Mouse (Mus musculus): ENCODE measurements at regions not wholly inside any gene's neighbourhood (a gene's known extent, or its start where the extent isn't known, plus 50 kb on each side); places are given as distances from the start of the nearest gene placed in this dataset.

DNA sequence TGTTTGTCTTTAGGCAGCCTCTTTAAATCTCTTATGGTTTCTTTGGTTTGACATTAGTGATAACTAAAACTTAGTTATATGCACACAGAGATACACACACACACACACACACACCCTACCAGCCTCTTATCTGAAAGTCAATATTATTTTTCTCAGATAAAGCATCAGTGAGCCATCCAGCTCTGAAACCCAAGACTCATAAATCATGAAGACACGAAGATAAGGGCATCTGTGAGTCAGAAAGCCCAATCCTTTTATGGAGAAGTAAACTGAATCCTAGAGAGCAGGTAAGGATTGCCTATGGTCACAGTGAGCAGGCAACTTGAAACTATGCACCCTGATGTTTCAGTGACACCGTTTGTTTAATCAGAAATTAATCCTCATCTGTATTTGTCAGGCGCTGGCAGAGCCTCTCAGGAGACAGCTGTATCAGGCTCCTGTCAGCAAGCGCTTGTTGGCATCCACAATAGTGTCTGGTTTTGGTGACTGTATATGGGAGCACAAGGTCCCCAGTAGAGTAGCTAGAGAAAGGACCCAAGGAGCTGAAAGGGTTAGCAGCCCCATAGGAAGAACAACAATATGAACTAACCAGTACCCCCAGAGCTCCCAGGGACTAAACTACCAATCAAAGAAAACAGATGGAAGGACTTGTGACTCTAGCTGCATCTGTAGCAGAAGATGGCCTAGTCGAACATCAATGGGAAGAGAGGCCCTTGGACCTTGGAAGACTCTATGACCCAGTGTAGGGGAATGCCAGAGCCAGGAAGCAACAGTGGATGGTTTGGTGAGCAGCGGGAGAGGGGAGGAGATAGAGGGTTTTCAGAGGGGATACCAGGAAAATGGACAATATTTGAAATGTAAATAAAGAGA is 207.3 kb upstream of the Ank start:
- no peak for DNase-seq (ENCODE audit: low read depth in 1 of 2, low spot score in 2 of 2)

DNA sequence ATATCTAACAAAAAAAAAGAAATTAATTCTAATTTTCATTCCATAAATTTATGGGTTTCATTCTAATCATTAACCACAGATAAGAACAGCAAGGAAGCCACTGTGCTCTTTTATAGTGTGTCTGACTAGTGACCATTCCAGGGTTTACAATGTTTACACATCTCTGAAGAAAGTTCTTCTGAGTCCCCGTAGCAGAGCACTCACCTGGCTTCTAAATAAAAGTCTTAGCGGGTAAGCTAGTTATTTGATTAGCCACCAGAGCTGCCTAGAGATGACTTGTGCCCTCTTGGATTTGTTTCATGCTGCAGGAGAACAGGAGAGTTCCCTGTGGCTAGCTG is 206.7 kb upstream of the Ank start:
- DNase-seq (ENCODE audit: low read depth in 1 of 2, low spot score in 2 of 2), result no peak

- DNase-seq (ENCODE audit: low read depth in 1 of 2, low spot score in 2 of 2), result no peak
Observed at GRCm38 (mm10) chr15:27270203-27270602, 196.3 kb upstream of the Ank start.

DNA sequence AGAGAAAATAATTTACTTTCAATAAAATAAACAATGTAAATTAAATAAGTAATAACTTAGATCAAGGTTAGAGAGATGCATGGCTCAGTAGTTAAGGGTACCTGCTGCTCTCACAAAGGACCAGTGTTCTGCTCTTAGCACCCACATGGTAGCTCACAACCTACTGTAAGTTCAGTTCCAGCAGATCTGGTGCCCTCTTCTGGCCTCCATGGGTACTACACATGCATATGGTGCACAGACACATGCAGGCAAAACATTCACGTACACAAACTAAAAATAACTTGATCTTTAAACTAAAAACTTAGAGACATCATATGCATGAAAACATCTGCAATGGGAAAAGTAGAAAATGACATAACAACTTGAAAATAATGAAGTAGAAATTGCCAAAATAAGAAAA is 184.2 kb upstream of the Ank start:
- no peak for DNase-seq (ENCODE audit: low read depth in 1 of 2, low spot score in 2 of 2)

- DNase-seq (ENCODE audit: low read depth in 1 of 2, low spot score in 2 of 2), result no peak
Observed at GRCm38 (mm10) chr15:27303856-27304255, 162.6 kb upstream of the Ank start.

DNA sequence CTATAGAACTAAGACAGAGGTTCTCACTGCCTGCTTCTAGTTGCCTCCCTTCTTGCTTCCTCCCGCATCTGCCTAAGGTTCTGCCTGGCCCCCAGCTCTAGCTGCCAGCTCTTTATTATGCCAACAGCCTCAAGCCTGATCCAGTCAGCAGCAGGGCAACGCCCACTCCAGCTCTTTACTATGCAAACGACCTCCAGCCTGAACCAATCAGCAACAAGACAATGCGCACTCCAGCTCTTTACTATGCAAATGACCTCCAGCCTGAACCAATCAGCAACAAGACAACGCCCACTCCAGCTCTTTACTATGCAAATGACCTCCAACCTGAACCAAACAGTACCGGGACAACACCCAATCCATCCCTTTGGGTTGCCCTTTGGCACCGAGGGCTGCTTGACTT is 162.2 kb upstream of the Ank start:
- DNase-seq (ENCODE audit: low read depth in 1 of 2, low spot score in 2 of 2), result no peak

- DNase-seq (ENCODE audit: low read depth in 1 of 2, low spot score in 2 of 2), result no peak
Observed at GRCm38 (mm10) chr15:27305035-27305434, 161.4 kb upstream of the Ank start.

- no peak for DNase-seq (ENCODE audit: low read depth in 1 of 2, low spot score in 2 of 2)
Observed at GRCm38 (mm10) chr15:27308639-27309038, 157.8 kb upstream of the Ank start.

- DNase-seq (ENCODE audit: low read depth in 1 of 2, low spot score in 2 of 2), result no peak
Observed at GRCm38 (mm10) chr15:27315964-27316745, 150.3 kb upstream of the Ank start.

DNA sequence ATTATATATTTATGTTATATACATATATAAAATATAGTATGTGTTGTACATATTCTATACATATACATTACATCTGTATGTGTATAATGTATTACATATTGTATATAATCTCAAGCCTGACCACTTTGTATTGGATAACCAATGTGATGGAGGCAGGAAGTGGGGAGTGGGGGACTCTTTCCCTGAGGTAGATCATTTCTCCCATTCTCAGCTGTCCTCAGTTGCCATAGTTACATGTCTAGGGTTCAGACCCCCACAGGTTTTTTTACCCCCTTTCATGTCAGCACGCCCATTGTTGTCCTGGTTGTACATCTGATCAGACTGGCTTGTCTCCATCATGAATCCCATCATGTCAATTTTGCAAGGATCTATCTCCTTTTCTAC is 149.7 kb upstream of the Ank start:
- no peak for DNase-seq (ENCODE audit: low read depth in 1 of 2, low spot score in 2 of 2)

DNA sequence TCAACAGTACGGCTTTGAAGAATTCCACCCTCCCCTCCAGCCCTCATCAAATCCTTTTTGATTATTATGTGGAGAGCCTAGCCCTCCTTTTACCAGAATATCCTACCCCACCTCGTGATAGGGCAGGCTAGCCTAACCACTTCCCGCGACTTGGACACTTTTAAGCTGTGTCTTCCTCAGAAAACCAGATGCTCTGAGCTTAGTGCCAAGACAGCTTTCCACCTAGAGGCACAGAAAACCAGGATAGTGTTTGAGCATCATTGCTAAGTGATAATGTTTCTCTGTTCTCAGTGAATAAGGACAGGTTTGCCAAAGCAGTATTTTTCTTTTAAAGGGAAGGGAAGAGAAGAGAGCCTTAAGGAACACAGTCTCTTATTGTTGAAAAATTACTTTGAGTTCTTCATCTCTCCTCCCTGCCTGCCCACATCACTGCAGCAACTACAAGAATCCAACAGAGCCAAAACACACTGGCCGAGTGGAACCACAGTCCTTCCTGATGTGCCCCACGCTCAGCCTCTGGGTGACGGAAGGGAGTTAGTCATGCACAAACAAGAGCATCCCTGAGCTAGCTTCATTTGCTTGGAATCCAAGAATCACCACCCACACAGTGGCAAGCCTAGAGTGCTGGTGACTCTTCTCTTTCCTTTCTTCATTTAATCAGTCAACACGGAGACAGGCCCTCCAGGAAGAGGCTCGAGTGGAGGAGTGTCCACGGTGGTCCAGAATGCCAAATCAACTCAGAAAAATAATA is 144.4 kb upstream of the Ank start:
- DNase-seq (ENCODE audit: low read depth in 1 of 2, low spot score in 2 of 2), result no peak

- peak in 1 of 2 experiments; percentile 9 for DNase-seq (ENCODE audit: low read depth in 1 of 2, low spot score in 2 of 2)
Observed at GRCm38 (mm10) chr15:27325847-27326548, 140.5 kb upstream of the Ank start.

DNA sequence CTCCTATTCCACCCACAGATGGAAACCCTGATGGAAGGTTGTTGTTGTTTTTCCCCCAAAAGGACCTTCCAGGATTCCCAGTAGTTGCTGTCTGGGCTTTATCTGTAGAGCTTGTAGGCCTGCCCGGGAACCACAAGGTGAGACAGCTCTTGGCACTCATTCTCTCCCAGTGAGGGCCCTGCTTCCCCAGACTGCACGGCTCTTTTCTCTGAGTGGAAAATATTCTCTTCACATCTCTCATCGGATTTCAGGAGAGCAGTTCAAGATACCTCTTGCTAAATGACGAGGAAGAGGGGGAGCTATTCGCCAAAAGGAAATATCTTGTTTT is 140.0 kb upstream of the Ank start:
- no peak for DNase-seq (ENCODE audit: low read depth in 1 of 2, low spot score in 2 of 2)

DNA sequence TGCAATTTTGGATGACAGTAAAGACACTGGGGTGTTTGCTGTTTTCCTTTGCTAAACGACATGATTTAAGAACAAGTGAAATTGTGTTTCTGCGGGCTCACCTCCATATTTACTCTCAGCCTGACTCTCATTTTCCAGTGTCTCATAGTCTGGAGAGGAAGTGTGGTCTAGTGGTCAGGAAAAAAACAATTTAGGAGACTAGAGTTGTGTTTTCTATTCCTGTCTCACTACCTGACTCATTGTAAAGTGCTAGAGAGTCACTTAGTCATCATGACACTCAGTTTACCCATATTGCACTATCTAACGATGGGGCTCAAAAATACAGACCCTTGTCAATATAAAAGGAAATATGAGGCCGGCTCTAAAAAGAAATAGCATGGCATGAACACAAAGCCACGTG is 138.7 kb upstream of the Ank start:
- no peak for DNase-seq (ENCODE audit: low read depth in 1 of 2, low spot score in 2 of 2)

GRCm38 (mm10) chr15:27328441-27328840 is 138.0 kb upstream of the Ank start:
- no peak for DNase-seq (ENCODE audit: low read depth in 1 of 2, low spot score in 2 of 2)

GRCm38 (mm10) chr15:27340070-27340469 is 126.4 kb upstream of the Ank start:
- no peak for DNase-seq (ENCODE audit: low read depth in 1 of 2, low spot score in 2 of 2)

- DNase-seq (ENCODE audit: low read depth in 1 of 2, low spot score in 2 of 2), result no peak
Observed at GRCm38 (mm10) chr15:27341518-27341976, 124.9 kb upstream of the Ank start.

DNA sequence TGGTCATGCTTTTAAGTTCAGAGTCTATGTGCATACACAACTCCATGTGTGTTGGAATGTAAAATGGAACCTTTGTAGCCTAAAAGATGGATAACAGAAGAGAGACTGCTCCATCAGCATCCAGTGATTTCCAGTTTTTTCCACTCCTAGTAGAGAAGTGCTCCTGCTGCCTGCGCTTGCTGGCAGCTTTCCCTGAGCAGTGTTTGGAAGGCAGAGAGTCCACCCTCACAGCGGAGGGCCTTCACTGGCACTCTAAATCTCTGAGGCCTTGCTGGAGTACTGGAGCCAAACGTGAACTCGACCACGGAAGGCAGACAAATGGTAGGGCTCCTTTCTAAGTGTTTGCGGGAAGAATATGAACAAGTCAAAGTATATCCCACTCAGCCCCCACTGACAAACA is 108.0 kb upstream of the Ank start:
- no peak for DNase-seq (ENCODE audit: low read depth in 1 of 2, low spot score in 2 of 2)

GRCm38 (mm10) chr15:27359271-27359670 is 107.2 kb upstream of the Ank start:
- DNase-seq (ENCODE audit: low read depth in 1 of 2, low spot score in 2 of 2), result no peak

DNA sequence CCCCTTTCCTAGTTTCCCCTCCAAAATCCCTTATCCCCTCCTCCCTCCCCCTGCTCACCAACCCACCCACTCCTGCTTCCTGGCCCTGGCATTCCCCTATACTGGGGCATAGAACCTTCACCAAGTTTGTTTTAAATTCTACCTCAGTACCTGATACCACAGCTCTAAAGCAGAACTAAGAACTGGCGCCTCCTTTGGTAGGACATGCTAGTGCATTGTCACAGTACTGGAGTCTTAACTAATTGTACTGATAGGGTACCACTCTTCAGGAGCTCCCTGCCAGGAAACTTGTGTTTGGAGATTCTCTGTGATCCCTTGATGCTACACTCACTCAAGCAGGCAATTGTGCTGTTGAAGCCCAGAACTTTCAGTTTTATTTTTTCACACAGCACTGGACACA is 92.0 kb upstream of the Ank start:
- no peak for DNase-seq (ENCODE audit: low read depth in 1 of 2, low spot score in 2 of 2)

- no peak for DNase-seq (ENCODE audit: low read depth in 1 of 2, low spot score in 2 of 2)
Observed at GRCm38 (mm10) chr15:27378601-27379094, 87.8 kb upstream of the Ank start.

Data from monocyte, adult 2 months (primary cell).